Mouse (Mus musculus): Measurements from ENCODE around the gene 9330161L09Rik. TPM values are rescaled to one million over a fixed set of nuclear protein-coding genes. Genes with fewer than 3 reads are reported as not detected.

The 9330161L09Rik gene
- polyA plus RNA-seq (2012; rRNA removed), result 0.30 and 0.44 TPM in 2 replicates

GRCm38 (mm10) chr12:103407720-103408119 is at the start of gene 9330161L09Rik:
Gene 9330161L09Rik (minus strand): TSS chr12:103407820.

DNA sequence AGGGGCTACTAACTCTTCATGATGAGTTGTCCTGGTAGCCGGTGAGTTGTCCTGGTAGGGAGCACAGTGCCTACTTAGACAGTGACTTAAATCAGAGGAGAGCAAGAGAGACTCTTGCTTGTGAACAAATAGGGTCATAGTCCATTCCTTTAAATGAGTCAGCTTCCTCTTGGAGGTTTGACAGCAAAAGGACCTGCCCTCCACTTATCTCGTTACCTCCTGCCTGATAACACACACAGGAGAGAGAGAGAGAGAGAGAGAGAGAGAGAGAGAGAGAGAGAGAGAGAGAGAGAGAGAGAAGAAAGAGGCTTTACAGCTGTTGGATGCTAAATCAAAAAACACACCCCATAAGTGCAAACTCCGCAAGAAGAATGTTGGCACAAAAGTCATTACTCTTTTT is 49.5 kb upstream of the 9330161L09Rik start, which contains the start of gene Ifi27l2b:
TSS of gene Ifi27l2b (minus strand) at position 84 of the 400 bp plus-strand sequence.

GRCm38 (mm10) chr12:103443524-103443923 is 35.9 kb upstream of the 9330161L09Rik start, which contains the start of gene Ifi27l2a:
Gene Ifi27l2a (minus strand): TSS chr12:103443680.

DNA sequence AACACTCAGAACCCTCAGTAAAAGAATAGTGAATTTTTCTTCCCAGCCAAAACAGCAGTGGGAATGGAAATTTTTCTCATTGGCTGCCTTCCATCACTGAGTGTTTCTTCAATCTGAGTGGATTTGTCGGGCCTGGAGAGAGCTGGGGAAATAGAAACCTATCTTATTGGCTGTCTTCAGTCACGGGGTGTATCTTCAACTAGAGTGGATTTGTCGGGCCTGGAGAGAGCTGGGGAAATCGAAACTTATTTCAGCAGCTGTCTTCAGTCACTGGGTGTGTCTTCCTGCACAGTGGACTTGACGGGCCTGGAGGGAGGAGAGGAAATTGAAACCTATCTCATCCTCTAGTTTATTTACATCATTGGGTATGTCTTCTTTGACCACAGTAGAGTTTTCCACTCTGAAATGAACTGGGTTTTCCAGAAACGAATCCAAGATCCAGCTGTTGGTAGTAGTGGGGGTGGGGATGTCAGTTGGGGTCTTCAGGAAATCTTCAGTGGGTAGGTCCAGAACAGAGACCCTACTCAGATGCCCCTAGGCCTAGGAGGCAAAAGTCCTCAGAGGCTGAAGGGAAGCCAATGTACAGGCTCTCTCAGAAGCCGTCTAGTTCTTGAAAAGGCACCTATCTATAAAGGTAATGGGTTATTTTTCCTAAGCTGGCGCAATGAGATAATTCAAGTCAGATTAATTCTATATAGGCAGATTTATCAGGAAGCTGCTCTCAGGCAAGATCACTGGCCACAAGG is 26.5 kb upstream of the 9330161L09Rik start, which contains the start of gene Ifi27:
TSS of gene Ifi27 (plus strand) at position 226 of the 746 bp plus-strand sequence.

GRCm38 (mm10) chr12:103425729-103426470 is 18.3 kb upstream of the 9330161L09Rik start, which contains the start of gene Ddx24:
Gene Ddx24 (minus strand): TSS chr12:103425830.

DNA sequence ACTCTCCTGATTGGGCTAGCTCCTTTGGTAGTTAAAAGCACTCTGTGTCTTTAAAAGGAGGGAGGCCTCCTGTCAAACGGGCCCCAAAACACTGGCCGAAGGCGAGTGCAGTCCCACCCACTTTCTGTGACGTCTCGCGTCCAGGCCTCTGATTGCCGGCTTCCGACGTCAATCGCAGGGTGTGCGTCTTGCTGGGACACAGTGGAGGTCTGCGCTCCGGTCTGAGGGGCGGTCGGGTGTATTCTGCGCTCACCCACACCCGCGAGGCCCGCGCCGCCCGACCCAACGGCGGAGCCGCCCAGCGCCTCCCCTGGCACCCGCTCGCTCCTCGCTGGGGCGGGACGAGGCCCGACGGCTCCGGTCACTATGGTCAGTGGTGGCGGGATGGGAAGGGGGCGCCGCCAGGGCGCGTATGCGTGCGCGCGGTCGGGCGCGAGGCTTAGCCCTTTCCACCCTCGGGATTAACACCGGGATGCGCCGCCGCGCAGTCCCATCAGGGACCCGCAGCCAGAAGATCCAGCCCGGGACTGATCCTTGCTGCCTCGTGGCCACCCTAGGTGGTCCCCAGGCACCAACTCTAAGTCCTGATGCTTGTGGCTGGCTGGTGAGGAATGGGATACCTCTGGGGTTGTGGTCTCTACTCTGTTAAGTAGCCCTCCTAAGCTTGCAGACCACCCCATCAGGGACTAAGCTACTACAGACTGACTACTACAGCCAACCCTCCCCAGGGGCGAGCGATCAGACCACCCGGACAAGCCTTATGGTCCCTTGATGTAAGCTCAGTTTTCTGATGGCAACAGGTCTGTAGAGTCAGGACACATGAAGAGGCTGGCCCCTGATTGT is 18.9 kb downstream of the 9330161L09Rik start, which contains the start of gene Otub2:
TSS of gene Otub2 (plus strand) at position 178 of the 843 bp plus-strand sequence.

Other genes with a start within 250 kb of the 9330161L09Rik start
- 15.3 and 17.3 TPM in 2 replicates for gene Prima1, start 165.7 kb downstream of the 9330161L09Rik start, polyA plus RNA-seq (2012; rRNA removed)
- not detected in 2 replicates for gene Fam181a, start 96.8 kb downstream of the 9330161L09Rik start, polyA plus RNA-seq (2012; rRNA removed)
- 49.2 and 78.4 TPM in 2 replicates for gene Asb2, start 51.8 kb downstream of the 9330161L09Rik start, polyA plus RNA-seq (2012; rRNA removed)
- gene Otub2, start 19.1 kb downstream of the 9330161L09Rik start, polyA plus RNA-seq (2012; rRNA removed), result 4.4 and 5.7 TPM in 2 replicates
- 8.1 and 10.2 TPM in 2 replicates for gene Ddx24, start 18.0 kb upstream of the 9330161L09Rik start, polyA plus RNA-seq (2012; rRNA removed)
- 205 and 246 TPM in 2 replicates for gene Ifi27, start 26.4 kb upstream of the 9330161L09Rik start, polyA plus RNA-seq (2012; rRNA removed)
- 250 and 292 TPM in 2 replicates for gene Ifi27l2a, start 35.9 kb upstream of the 9330161L09Rik start, polyA plus RNA-seq (2012; rRNA removed)
- gene Ifi27l2b, start 49.4 kb upstream of the 9330161L09Rik start, polyA plus RNA-seq (2012; rRNA removed), result 45.5 and 67.7 TPM in 2 replicates
- 0.06 and 0.09 TPM in 2 replicates for gene Ppp4r4, start 124.5 kb upstream of the 9330161L09Rik start, polyA plus RNA-seq (2012; rRNA removed)
- gene Serpina10, start 223.6 kb upstream of the 9330161L09Rik start, polyA plus RNA-seq (2012; rRNA removed), result not detected in 2 replicates
- gene Serpina6, start 249.4 kb upstream of the 9330161L09Rik start, polyA plus RNA-seq (2012; rRNA removed), result not detected in 2 replicates